Mouse (Mus musculus): ENCODE measurements at regions not wholly inside any gene's neighbourhood (a gene's known extent, or its start where the extent isn't known, plus 50 kb on each side); places are given as distances from the start of the nearest gene placed in this dataset.

GRCm38 (mm10) chr6:49893113-49893512, 70.6 kb downstream of the Npy start:
- no peak for DNase-seq
- intact Hi-C loops (cut with DNase I), result no loop called here

- intact Hi-C loops (cut with DNase I), result no loop called here
- DNase-seq, result no peak
Observed at GRCm38 (mm10) chr6:49899146-49899545, 76.6 kb downstream of the Npy start.

- intact Hi-C loops (cut with DNase I), result no loop called here
Observed at GRCm38 (mm10) chr6:49901512-49901911, 79.0 kb downstream of the Npy start.

GRCm38 (mm10) chr6:49904001-49904400, 81.5 kb downstream of the Npy start:
- DNase-seq, result no peak
- intact Hi-C loops (cut with DNase I), result no loop called here

More at GRCm38 (mm10) chr6:49901512-49901911, 79.0 kb downstream of the Npy start:
- DNase-seq, result no peak

- no peak for DNase-seq
- intact Hi-C loops (cut with DNase I), result no loop called here
Observed at GRCm38 (mm10) chr6:49906456-49906855, 83.9 kb downstream of the Npy start.

GRCm38 (mm10) chr6:49919089-49919812, 96.7 kb downstream of the Npy start:
- no peak for DNase-seq

GRCm38 (mm10) chr6:49919813-49920170, 97.3 kb downstream of the Npy start:
- no peak for DNase-seq
- intact Hi-C loops (cut with DNase I), result loop anchor here (1.0 to 10.0 kb wide), 2 partner anchors 400 to 615 kb away; no protein-coding TSS in a partner anchor

More at GRCm38 (mm10) chr6:49919089-49919812, 96.7 kb downstream of the Npy start:
- intact Hi-C loops (cut with DNase I), result loop anchor here (1.0 kb wide), 1 partner anchor 400 kb away; no protein-coding TSS in a partner anchor

GRCm38 (mm10) chr6:49924296-49924695, 101.8 kb downstream of the Npy start:
- no peak for DNase-seq
- intact Hi-C loops (cut with DNase I), result loop anchor here (10.0 kb wide), 1 partner anchor 611 kb away; no protein-coding TSS in a partner anchor

GRCm38 (mm10) chr6:49928075-49928474, 105.6 kb downstream of the Npy start:
- intact Hi-C loops (cut with DNase I), result loop anchor here (10.0 kb wide), 1 partner anchor 607 kb away; no protein-coding TSS in a partner anchor
- no peak for DNase-seq

GRCm38 (mm10) chr6:49930104-49930503, 107.6 kb downstream of the Npy start:
- no peak for DNase-seq
- intact Hi-C loops (cut with DNase I), result loop anchor here (2.0 to 5.0 kb wide), 3 partner anchors 177 to 357 kb away; no protein-coding TSS in a partner anchor

- DNase-seq, result no peak
- intact Hi-C loops (cut with DNase I), result no loop called here
Observed at GRCm38 (mm10) chr6:49943087-49943486, 120.6 kb downstream of the Npy start.

GRCm38 (mm10) chr6:49958891-49959290, 136.4 kb downstream of the Npy start:
- no peak for DNase-seq
- intact Hi-C loops (cut with DNase I), result no loop called here

- intact Hi-C loops (cut with DNase I), result no loop called here
- no peak for DNase-seq
Observed at GRCm38 (mm10) chr6:49961166-49961565, 138.7 kb downstream of the Npy start.

- intact Hi-C loops (cut with DNase I), result no loop called here
- no peak for DNase-seq
Observed at GRCm38 (mm10) chr6:49965944-49966545, 143.5 kb downstream of the Npy start.

- no peak for DNase-seq
- intact Hi-C loops (cut with DNase I), result no loop called here
Observed at GRCm38 (mm10) chr6:49966555-49966954, 143.5 kb upstream of the Mpp6 start.

- no peak for DNase-seq
- intact Hi-C loops (cut with DNase I), result no loop called here
Observed at GRCm38 (mm10) chr6:49973258-49973865, 136.7 kb upstream of the Mpp6 start.

GRCm38 (mm10) chr6:49977783-49978182, 132.3 kb upstream of the Mpp6 start:
- intact Hi-C loops (cut with DNase I), result no loop called here
- DNase-seq, result no peak

- DNase-seq, result no peak
- intact Hi-C loops (cut with DNase I), result no loop called here
Observed at GRCm38 (mm10) chr6:49983740-49984139, 126.3 kb upstream of the Mpp6 start.

- no peak for DNase-seq
Observed at GRCm38 (mm10) chr6:49985127-49985526, 124.9 kb upstream of the Mpp6 start.

GRCm38 (mm10) chr6:49987141-49987540, 122.9 kb upstream of the Mpp6 start:
- no peak for DNase-seq
- intact Hi-C loops (cut with DNase I), result no loop called here

More at GRCm38 (mm10) chr6:49985127-49985526, 124.9 kb upstream of the Mpp6 start:
- intact Hi-C loops (cut with DNase I), result no loop called here

GRCm38 (mm10) chr6:49987541-49988210, 122.4 kb upstream of the Mpp6 start:
- intact Hi-C loops (cut with DNase I), result no loop called here
- DNase-seq, result no peak
